Mouse (Mus musculus) right cerebral cortex, adult 18-20 months (tissue): ENCODE measurements around the gene Ccdc15.
A peak's percentile ranks its signal among the peaks of the same experiment; 100 is the strongest.
"Not testable (repeated sequence)": the region's sequence is repeated elsewhere in the genome, so short reads cannot be mapped to it uniquely, and the experiment has no call there.

ENCODE experiments used
- DNase-seq: peaks from one replicate; pipeline ENCODE4 v3.0.0; 2022; ENCODE audit warnings: mixed read lengths

The Ccdc15 gene

DNA sequence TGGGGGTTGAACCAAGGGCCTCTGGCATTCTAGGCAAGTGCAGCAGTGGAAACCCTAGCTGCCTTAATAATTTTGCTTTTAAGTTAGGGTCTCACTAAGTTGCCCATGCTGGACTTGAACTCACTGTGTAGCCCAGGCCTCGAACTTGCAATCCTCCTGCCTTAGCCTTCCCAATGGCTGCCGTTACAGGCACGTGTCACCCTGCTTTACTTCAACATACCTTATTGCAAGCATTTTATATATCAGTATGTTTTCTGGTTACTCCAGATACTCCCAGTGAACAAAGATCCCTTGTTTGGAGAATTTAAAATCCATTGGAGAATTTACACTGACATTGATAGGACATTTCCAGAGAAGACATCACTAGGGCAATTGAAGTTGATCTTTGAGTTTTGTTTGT, 818 bp upstream of the Ccdc15 start:
- DNase-seq = no peak

- no peak for DNase-seq
These were observed 846 bp downstream of the Ccdc15 start for GRCm38 (mm10) chr9:37347184-37347987.

- no peak for DNase-seq
These were observed 2.8 kb downstream of the Ccdc15 start for GRCm38 (mm10) chr9:37345406-37345805.

DNA sequence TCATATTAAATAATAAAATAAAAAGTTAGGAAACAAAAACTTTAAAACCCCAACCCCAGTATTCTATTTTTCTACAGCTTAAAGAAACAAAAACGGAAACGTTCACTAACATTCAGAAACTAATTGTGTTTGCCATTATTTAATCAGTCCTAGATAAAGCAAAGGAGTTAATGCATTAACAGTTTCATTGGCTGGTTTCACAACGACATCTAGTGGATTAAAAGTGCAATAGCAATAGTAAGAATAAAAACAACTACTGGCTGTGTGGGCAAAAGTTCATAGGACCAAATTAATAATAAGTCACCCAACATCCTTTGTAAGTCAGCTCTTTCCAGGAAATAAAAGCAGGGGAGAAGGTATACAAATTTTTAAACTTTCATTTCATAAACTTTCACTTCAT, 18.8 kb downstream of the Ccdc15 start:
- DNase-seq = no peak

DNA sequence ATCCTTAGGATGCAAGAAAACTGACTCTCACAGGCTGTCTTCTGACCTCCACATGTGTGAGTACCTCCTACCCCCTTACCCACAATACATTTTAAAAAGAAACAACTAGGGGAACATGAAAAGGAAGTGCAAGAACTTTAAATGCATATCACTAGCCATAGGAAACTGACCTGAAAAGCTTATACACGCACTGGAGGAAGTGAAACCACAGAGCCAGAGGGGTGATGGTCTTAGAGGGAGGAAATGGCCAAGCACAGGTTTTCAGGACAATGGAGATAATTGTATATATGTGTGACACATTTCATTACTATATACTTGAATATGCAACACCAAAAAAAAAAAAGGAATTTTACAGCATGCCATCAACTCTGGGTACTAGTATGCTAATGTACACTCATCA, 46.5 kb downstream of the Ccdc15 start:
- DNase-seq = no peak

- DNase-seq = not testable (repeated sequence)
These were observed 47.7 kb downstream of the Ccdc15 start for GRCm38 (mm10) chr9:37300501-37300900.

DNA sequence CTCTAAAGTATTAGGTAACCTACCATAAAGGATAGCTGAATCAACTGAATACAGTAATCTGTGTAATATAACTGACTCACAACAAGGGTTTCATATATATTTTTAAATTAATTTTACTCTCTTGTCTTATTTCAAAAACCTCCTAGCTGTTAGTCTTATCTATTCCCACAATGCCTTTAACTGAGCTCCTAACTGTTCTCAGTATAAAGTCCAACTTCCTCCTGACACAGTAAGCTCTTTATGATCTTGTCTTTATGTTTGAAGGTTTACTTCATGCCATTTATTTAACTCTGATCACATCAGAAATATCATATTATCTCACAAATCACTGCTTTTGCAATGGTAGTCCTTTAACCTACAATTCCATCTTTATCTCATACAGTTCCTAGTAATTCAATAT, 52.6 kb downstream of the Ccdc15 start:
- DNase-seq = no peak

DNA sequence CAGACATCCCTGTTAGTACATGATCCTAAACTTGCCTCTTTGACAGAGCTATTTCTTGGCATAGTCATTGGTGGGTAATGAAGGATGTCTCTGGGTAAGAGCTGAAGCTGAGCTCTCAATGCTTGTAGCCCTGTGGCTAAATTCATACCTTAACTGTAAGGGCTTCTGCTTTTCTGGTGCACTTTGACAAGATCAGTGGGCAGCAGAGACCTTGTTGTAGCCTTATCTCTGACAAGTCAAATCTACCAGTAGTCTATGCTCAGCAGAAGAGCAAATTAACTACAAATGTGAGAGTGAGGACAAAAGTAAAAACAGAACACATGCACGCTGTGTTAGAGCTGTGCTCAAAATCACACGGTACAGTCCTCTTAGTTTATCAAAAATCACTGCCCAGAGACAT, 81.6 kb downstream of the Ccdc15 start:
- no peak for DNase-seq

GRCm38 (mm10) chr9:37255889-37256225, 92.4 kb downstream of the Ccdc15 start:
- DNase-seq = peak; percentile 40

DNA sequence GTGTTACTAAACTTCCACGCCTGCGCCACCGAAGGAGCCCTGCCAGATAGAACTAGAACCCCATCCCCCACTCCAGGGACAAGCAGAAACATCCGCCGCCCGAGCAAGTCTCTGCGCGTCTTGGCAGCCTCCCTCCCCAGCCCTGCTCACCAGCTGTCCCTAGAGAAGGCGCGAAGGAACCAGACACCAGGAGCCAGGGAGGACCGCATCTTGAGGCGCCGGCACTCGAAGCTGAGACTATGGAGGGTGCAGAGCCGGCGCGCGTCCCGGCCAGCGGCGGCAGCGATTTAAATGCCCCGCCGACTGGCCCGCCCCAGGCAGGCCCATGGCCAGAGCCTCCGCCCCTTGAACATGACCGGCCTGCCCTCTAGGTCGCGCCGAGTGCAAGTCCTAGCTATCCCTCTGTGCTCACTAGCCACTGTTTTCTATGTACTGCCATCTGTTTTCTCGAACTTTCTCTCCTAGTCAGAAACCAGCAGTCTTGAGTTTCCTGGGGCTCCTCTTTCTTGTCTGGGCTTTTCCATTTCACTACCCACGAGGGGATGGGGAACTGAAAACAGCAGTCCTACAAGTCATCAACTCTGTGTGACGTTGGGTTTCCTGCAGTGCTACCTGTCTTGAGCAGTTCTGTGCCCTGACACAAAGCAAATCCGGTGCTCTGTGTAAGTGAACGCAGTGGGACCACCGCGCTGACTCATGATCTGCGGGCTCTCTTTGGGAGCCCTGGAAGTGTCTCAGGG, 92.9 kb downstream of the Ccdc15 start, which contains the start of gene Slc37a2:
Gene Slc37a2 (minus strand): TSS at position 590 of the 740 bp plus-strand sequence.
- peak; percentile 87 for DNase-seq

DNA sequence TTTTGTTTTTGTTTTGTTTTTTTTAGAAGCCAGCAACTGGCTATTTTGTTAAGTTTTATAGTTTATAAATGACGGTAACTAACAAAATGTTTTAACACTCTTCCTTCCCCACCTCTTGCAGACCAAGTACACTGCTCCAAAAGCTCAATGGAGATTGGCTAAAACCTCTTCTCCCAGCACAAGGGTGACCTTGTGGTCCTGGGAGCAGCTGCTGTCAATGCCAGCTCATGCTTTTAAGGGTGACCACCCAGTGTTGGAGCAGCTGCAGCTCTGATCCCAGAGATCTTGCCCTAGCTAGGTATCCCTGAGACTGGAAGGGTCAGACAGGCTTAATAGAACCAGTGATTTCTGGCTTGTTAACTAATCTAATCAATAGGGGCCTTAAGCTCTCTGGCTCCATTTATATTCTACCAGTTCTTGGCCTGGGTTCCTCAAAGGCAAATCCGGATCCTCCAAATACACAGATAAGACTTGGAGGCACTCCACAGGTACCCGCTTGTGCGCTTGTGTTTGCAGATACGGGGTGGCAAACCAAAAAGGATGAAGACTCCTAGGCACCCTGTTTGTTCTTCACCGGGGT, 93.6 kb downstream of the Ccdc15 start:
- no peak for DNase-seq

GRCm38 (mm10) chr9:37250631-37251030, 97.6 kb downstream of the Ccdc15 start:
- DNase-seq = no peak

DNA sequence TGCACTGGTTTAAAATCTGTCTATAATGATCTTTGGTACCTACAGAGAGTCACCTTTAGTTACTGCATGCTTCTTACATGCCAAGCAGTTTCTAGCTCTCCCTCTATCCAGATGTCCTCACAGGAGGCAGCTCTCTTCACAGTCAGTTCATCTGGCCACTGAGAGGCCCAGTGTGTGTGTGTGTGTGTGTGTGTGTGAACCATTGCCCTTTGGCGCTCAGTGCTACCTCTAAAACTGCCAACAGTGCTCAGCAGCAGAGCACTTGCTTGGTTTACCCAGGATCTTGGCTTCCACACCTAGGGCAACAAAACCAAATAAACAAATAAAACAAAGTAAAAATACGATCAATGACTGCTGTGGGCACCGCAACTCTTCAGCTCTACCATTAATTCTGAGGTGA, 98.3 kb downstream of the Ccdc15 start:
- no peak for DNase-seq

DNA sequence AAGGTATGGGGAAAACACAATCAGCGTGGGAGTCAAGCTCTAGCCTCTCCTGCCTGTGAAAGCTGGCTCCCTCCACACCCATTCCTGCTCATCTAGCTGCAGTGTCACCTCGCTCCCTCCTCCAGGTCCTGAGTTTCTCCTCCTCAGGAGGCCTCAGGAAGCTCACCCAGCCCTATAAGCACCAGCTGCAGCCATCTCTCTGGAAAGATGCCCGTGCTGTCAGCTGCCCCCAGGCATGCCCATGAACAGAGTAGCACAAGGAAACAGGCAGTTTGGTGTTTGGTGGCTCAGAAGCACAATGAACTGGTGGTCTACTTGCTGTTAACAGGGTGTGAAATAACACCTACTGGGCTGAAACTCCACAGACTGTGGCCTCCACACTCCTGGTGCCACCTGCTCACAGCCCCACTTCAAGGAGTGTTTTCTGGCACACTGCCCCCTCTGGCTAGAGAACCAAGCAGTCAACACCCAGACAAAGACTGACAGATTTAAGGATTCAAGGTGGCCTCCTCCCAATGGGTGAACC, 99.8 kb downstream of the Ccdc15 start:
- DNase-seq = peak; percentile 16

GRCm38 (mm10) chr9:37247429-37247828, 100.8 kb downstream of the Ccdc15 start:
- DNase-seq = peak; percentile 24

- DNase-seq = no peak
These were observed 102.4 kb downstream of the Ccdc15 start for GRCm38 (mm10) chr9:37245810-37246209.

DNA sequence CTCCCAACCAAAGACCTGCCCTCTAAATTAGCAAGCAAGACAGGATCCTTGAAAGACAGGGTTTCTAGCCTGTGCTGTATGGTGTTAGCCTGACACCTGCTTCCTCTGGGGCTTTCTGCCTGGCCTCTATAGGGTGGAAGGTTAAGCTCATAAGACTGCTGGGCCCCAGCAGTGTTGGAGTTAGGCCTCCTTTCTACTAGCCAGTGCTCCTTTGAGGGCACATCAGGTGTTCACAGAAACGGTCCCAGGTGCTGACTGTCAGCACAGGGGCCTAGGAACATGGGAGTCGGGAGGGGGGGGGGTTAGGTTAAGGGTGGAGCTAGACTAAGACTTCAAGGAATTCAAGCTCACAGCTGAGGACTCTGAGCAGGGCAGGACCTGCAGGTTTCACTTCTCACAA, 102.8 kb downstream of the Ccdc15 start:
- DNase-seq = no peak

DNA sequence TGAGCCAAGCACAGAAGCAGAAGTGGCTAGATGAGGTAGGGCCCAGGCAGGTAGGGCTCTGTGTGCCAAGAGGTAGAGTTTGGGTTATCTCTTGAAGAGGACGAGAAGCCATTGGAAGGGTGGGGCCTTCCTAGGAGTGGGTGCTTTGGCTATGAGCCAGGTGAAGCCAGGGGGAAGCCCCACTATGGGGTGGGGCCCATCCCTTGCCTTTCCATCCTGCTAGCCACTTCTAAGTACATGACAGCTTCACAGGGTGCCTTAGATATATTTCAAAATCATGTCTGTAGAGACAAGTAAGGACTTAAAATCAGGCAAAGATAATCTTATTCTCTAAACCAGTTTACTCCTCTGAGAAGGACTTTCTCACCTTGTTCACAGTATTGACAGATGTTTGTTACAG, 103.6 kb downstream of the Ccdc15 start:
- DNase-seq = no peak

DNA sequence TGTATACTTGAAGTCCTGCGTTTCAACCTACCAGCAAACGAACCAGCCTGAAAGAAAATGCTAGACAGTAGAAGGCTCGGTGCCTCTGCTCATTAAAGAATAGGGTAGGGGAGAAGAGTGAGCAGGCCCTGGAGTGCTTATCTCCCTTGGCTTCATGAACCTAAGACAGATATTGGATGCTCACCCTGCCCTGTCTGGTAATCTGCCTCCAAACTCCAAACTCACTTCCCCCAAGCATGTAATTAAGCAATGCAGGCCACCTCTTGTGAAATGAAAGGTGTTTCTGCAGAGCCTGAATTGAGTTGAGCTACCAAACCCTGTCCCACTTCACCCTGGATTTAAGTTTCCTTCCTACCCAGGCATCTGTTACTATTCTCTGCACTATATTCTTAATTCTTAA, 105.5 kb downstream of the Ccdc15 start:
- DNase-seq = no peak

- DNase-seq = no peak
These were observed 112.1 kb downstream of the Ccdc15 start for GRCm38 (mm10) chr9:37235951-37236737.

DNA sequence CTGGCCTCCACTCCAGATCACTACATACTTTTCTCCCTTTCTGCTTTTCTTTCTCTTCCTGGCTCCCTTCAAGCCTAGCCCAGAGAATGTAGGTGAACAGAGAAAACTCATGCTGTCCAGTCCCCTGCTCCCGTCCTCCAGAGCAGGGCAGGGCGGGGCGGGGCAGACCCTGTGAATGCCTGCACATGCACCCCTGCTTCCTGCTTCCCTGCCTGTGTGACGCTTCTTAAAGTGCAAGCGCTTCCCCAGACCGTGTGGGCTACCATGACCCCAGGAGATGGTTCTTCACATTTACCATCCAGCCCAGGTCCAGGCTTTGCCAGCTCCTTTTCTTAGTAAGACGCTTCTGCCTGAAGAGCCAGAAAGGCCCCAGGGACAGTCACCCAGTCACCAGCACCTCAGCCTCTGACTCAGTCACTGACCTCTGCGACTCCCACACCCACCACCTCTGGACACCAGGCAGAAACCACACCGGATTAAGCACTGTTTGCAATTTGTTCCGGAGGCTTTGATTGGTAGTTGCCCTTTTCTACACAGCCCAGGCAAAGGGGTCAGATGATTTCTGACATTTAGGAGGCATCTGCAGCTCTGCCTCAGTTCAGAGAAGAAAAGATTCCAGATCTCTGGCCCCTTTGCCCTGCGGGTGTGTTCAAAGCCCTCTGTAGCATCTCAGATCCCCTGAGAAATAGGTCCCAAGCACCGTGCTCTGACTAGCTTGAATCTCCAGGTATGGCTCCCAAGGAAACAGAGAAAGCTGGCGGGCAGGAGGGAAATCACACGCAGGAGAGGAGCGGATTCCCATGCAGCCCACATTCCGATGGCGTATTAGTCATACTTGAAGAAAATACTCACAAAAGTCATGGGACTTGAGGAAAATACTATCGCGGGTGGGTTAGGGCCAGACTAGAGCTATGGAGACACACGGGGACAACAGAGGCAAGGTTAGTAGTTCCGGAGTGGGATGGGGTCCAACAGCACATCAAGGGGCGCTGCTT, 115.7 kb downstream of the Ccdc15 start:
- DNase-seq = no peak
